Mouse (Mus musculus) intestine, postnatal 0 days (tissue): Measurements from ENCODE around the gene Nepn. TPM values are rescaled to one million over a fixed set of nuclear protein-coding genes. Genes with fewer than 3 reads are reported as not detected.

ENCODE experiments used
- ATAC-seq: fragments of 200-750 bp; cut with Nextera tagmentation; 2 replicates; pipeline ENCODE4 v1.8.0; 2017; ENCODE audit warnings: mild to moderate bottlenecking, moderate TSS enrichment, moderate library complexity
- H3K27ac ChIP-seq: fragments of 300-500 bp; sonication (generic); 2 replicates; pipeline ENCODE4 v1.5.1; 2014; ENCODE audit warnings: mild to moderate bottlenecking, low read depth, low read length, moderate library complexity
- H3K27me3 ChIP-seq: fragments of 300-500 bp; sonication (generic); replicated peaks from 2 replicates; pipeline ENCODE4 v1.6.1; 2014; ENCODE audit warnings: low read length, mixed read lengths; ENCODE audit not compliant: control insufficient read depth, insufficient read depth
- H3K36me3 ChIP-seq: fragments of 300-500 bp; sonication (generic); 2 replicates; pipeline ENCODE4 v1.6.1; 2014; ENCODE audit warnings: mild to moderate bottlenecking, moderate library complexity; ENCODE audit not compliant: control insufficient read depth, insufficient read depth
- H3K4me1 ChIP-seq: fragments of 300-500 bp; sonication (generic); replicated peaks from 2 replicates; pipeline ENCODE4 v1.6.1; 2014; ENCODE audit warnings: antibody characterized with exemption, low read length, mixed read lengths; ENCODE audit not compliant: control insufficient read depth, insufficient read depth
- H3K4me2 ChIP-seq: fragments of 300-500 bp; sonication (generic); replicated peaks from 2 replicates; pipeline ENCODE4 v1.6.1; 2014; ENCODE audit warnings: low read depth, mild to moderate bottlenecking, moderate library complexity
- H3K4me3 ChIP-seq: fragments of 300-500 bp; sonication (generic); 2 replicates; pipeline ENCODE4 v1.5.1; 2014; ENCODE audit warnings: low read depth, low read length
- H3K9ac ChIP-seq: fragments of 300-500 bp; sonication (generic); 2 replicates; pipeline ENCODE4 v1.6.1; 2014; ENCODE audit warnings: mild to moderate bottlenecking, low read depth, low read length
- H3K9me3 ChIP-seq: fragments of 300-500 bp; sonication (generic); 2 replicates; pipeline ENCODE4 v1.6.1; 2016; ENCODE audit warnings: mixed run types; ENCODE audit not compliant: control insufficient read depth
- CTCF ChIP-seq: sonication (generic); IDR thresholded peaks from 2 replicates; pipeline ENCODE4 v1.5.1; 2016; ENCODE audit warnings: low read depth, mild to moderate bottlenecking, control low read depth, antibody characterized with exemption, moderate library complexity
- WGBS: fragments of 180-500 bp; shearing (Covaris S2); extraction: QIAGEN DNeasy Blood & Tissue Kit; methylation state at CpG from one replicate; pipeline ENCODE4 v1.1.7; 2014; 5-methylcytosine and 5-hydroxymethylcytosine counted together
- polyA plus RNA-seq: library from polyadenylated mRNA; unstranded; fragments of >200 nt; fragmentation: Nextera tagmentation; extraction: Ambion mirVana; gene quantifications from 2 replicates; pipeline ENCODE4 v1.2.1, GENCODE M21; 2015

The Nepn gene
- polyA plus RNA-seq, 1 experiment from 2014 or later, result 0.18 TPM

GRCm38 (mm10) chr10:52391208-52391607 lies 2.4 kb downstream of the Nepn start:
- H3K36me3 ChIP-seq, result no peaks in the 10 kb centered on the region
- H3K27me3 ChIP-seq, result no peaks in the 10 kb centered on the region
- no peak overlapping the region for H3K4me3 ChIP-seq
- TF ChIP-seq CTCF, result no peak
- no peak overlapping the region for H3K9ac ChIP-seq
- no peaks in the 10 kb centered on the region for H3K9me3 ChIP-seq
- no peak overlapping the region for H3K4me2 ChIP-seq
- WGBS, result 32% methylated on average over 2 of the region's 2 CpGs
- no peak overlapping the region for H3K27ac ChIP-seq
- no peak for ATAC-seq
- H3K4me1 ChIP-seq, result no peaks in the 10 kb centered on the region

DNA sequence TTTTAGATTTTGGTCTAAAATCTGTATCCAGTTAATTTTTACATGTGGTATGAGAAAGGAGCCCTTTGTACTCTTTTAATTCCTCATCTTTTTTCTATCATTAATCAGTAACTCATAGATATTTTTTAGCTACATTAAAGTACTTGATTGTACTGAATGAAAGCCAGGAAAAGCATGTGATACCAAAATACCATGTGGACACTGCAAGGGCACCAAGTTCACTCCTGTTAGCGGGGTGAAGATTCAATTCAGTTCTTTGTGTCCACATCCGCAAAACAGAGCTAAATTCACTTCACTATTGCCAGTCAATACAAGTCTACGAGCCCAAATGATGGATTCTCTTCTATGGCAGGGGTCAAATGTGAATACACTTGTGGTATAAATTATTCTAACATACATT lies 7.9 kb downstream of the Nepn start:
- Histone ChIP-seq H3K4me1 (no peaks in the 10 kb centered on the region), H3K4me2 (no peak overlapping the region), H3K36me3 (no peaks in the 10 kb centered on the region), H3K27me3 (no peaks in the 10 kb centered on the region), H3K4me3 (no peak overlapping the region), H3K9me3 (no peaks in the 10 kb centered on the region), H3K9ac (no peak overlapping the region), H3K27ac (no peak overlapping the region)
- ATAC-seq, result no peak
- WGBS, result 84% methylated on average over 3 of the region's 3 CpGs
- TF ChIP-seq CTCF, result no peak

- no peak overlapping the region for H3K4me2 ChIP-seq
- no peak overlapping the region for H3K27ac ChIP-seq
- H3K4me1 ChIP-seq, result no peaks in the 10 kb centered on the region
- H3K4me3 ChIP-seq, result no peak overlapping the region
- H3K27me3 ChIP-seq, result no peaks in the 10 kb centered on the region
- H3K9me3 ChIP-seq, result no peaks in the 10 kb centered on the region
- TF ChIP-seq CTCF, result no peak
- 78% methylated on average over 2 of the region's 2 CpGs for whole genome bisulfite sequencing
- no peaks in the 10 kb centered on the region for H3K36me3 ChIP-seq
- no peak overlapping the region for H3K9ac ChIP-seq
- ATAC-seq, result no peak
Measured at GRCm38 (mm10) chr10:52398715-52399114, 9.9 kb downstream of the Nepn start.

DNA sequence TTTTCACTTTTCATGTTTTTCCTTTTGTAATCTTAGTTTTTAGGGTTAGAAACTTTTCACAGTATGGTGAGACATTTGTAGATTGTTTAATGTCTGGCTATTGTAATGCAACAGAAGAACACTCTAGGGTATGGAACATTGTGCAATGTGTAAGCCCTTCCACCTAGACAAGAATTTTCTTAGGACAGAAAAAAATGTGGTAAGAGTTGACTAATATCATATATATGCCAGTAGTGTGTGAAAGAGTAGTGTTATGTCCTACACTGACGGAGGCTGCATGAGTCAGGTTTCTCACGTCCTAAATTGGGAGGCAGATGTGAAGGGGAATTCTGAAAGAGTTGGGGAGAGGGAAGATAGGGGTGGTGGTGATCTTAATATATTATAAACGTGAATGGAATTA lies 10.9 kb downstream of the Nepn start:
- no peaks in the 10 kb centered on the region for H3K27me3 ChIP-seq
- H3K9me3 ChIP-seq, result no peaks in the 10 kb centered on the region
- no peak overlapping the region for H3K27ac ChIP-seq
- H3K4me1 ChIP-seq, result no peaks in the 10 kb centered on the region
- H3K4me2 ChIP-seq, result no peak overlapping the region
- WGBS, result 74% methylated on average over 3 of the region's 3 CpGs
- no peak for TF ChIP-seq CTCF
- no peak overlapping the region for H3K4me3 ChIP-seq
- no peak for ATAC-seq
- no peaks in the 10 kb centered on the region for H3K36me3 ChIP-seq
- H3K9ac ChIP-seq, result no peak overlapping the region

DNA sequence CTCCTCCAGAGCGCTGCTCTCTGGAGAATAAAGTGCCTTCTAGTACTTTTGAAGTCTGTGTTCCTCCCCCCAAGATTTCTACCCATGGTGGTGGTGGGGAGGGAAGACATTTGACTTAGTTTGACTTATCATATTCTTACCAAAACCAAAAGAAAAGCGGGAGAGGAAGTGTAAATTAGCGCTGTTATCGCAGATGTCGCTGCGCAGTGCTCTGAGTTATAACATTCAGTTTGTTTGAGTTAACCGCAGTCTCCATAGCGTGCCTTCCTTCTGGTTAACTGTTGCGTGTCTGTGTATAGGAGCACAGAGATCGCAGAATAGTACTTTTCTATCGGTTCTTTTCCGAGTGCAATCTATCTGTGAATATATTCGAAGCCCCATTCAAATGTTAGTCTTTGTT lies 16.4 kb downstream of the Nepn start:
- Histone ChIP-seq H3K27ac (no peak overlapping the region), H3K4me2 (no peak overlapping the region), H3K27me3 (no peaks in the 10 kb centered on the region), H3K36me3 (no peaks in the 10 kb centered on the region), H3K9ac (no peak overlapping the region), H3K9me3 (no peaks in the 10 kb centered on the region), H3K4me3 (no peak overlapping the region), H3K4me1 (no peaks in the 10 kb centered on the region)
- 84% methylated on average over 13 of the region's 13 CpGs for whole genome bisulfite sequencing
- ATAC-seq, result no peak
- no peak for TF ChIP-seq CTCF

- WGBS, result 85% methylated on average over 2 of the region's 2 CpGs
- H3K27ac ChIP-seq, result no peak overlapping the region
Measured at GRCm38 (mm10) chr10:52407526-52407925, 18.8 kb downstream of the Nepn start.

DNA sequence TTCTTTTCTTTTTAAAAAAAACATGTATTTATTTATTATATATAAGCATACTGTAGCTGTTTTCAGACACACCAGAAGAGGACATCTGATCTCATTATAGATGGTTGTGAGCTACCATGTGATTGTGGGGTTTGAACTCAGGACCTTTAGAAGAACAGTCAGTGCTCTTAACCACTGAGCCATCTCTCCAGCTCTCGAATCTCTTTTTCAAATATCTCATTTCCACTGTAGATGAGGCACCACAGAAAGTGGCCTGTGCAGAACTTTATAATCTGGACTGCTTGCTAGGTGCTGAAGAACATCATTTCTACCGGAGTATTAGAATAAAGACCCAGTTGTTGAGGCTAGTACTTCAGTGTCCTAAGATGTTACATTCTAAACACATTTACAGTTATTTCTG lies 26.2 kb downstream of the Nepn start:
- Histone ChIP-seq H3K9ac (no peak overlapping the region), H3K27ac (no peak overlapping the region), H3K9me3 (no peaks in the 10 kb centered on the region), H3K4me3 (no peak overlapping the region), H3K4me2 (no peak overlapping the region), H3K4me1 (0 out of 2 replicates have a peak, but pooled peaks cover 3% of the 10 kb centered on the region), H3K27me3 (no peaks in the 10 kb centered on the region), H3K36me3 (no peaks in the 10 kb centered on the region)
- 87% methylated on average over 2 of the region's 2 CpGs for WGBS
- no peak for ATAC-seq
- TF ChIP-seq CTCF, result no peak

More at GRCm38 (mm10) chr10:52407526-52407925, 18.8 kb downstream of the Nepn start:
- no peak for ATAC-seq
- Histone ChIP-seq H3K9ac (no peak overlapping the region), H3K4me2 (no peak overlapping the region), H3K4me3 (no peak overlapping the region), H3K9me3 (no peaks in the 10 kb centered on the region), H3K36me3 (no peaks in the 10 kb centered on the region), H3K27me3 (no peaks in the 10 kb centered on the region), H3K4me1 (no peaks in the 10 kb centered on the region)
- TF ChIP-seq CTCF, result no peak
